Mouse (Mus musculus) bone marrow macrophage, adult 2 months (primary cell): ENCODE results near the gene Ccl22.

Source experiments
- CTCF ChIP-seq: IDR thresholded peaks from 2 replicates; pipeline ENCODE4 v1.5.1; 2012; ENCODE audit warnings: low read depth, mild to moderate bottlenecking, low read length, moderate library complexity
- POLR2A ChIP-seq: IDR thresholded peaks from 2 replicates; pipeline ENCODE4 v1.6.1; 2012; ENCODE audit warnings: mild to moderate bottlenecking, low read depth, low read length, borderline replicate concordance

- TF ChIP-seq CTCF (no peak), POLR2A (no peak)
Observed at GRCm38 (mm10) chr8:94746832-94747231, 1.4 kb downstream of the Ccl22 start.
